Mouse (Mus musculus) bone marrow, adult 2 months (tissue): ENCODE measurements at regions not wholly inside any gene's neighbourhood (a gene's known extent, or its start where the extent isn't known, plus 50 kb on each side); places are given as distances from the start of the nearest gene placed in this dataset.

Experiments
- CTCF ChIP-seq: fragments of 200-500 bp; IDR thresholded peaks from 2 replicates; pipeline ENCODE4 v1.5.1; 2011; ENCODE audit warnings: low read length, control low read depth; ENCODE audit not compliant: control insufficient read depth, insufficient read depth
- POLR2A ChIP-seq: fragments of 200-500 bp; IDR thresholded peaks from 2 replicates; pipeline ENCODE4 v1.6.1; 2011; ENCODE audit warnings: low read depth, mild to moderate bottlenecking, control low read depth, low read length, borderline replicate concordance; ENCODE audit not compliant: control insufficient read depth

GRCm38 (mm10) chr17:13656485-13657181, 103.7 kb upstream of the Afdn start:
- TF ChIP-seq CTCF (no peak), POLR2A (no peak)
